Mouse (Mus musculus) heart, postnatal 4 days (tissue): ENCODE measurements at regions not wholly inside any gene's neighbourhood (a gene's known extent, or its start where the extent isn't known, plus 50 kb on each side); places are given as distances from the start of the nearest gene placed in this dataset.

Experiments
- DNase-seq: peaks from one replicate; pipeline ENCODE4 v3.0.0; 2021

- no peak for DNase-seq
These were observed 120.2 kb upstream of the Zfp648 start for GRCm38 (mm10) chr1:154080505-154081380.

GRCm38 (mm10) chr1:154086145-154086544 is 114.8 kb upstream of the Zfp648 start:
- DNase-seq: no peak

- DNase-seq: no peak
These were observed 111.2 kb upstream of the Zfp648 start for GRCm38 (mm10) chr1:154089815-154090214.

GRCm38 (mm10) chr1:154090521-154091490 is 110.2 kb upstream of the Zfp648 start:
- no peak for DNase-seq

- DNase-seq: no peak
These were observed 107.4 kb upstream of the Zfp648 start for GRCm38 (mm10) chr1:154093549-154093948.

- no peak for DNase-seq
These were observed 106.6 kb upstream of the Zfp648 start for GRCm38 (mm10) chr1:154094357-154094756.

- no peak for DNase-seq
These were observed 104.9 kb upstream of the Zfp648 start for GRCm38 (mm10) chr1:154096113-154096512.

GRCm38 (mm10) chr1:154096911-154097310 is 104.1 kb upstream of the Zfp648 start:
- no peak for DNase-seq

GRCm38 (mm10) chr1:154097656-154098055 is 103.3 kb upstream of the Zfp648 start:
- no peak for DNase-seq

- no peak for DNase-seq
These were observed 100.4 kb upstream of the Zfp648 start for GRCm38 (mm10) chr1:154100556-154100955.

- no peak for DNase-seq
These were observed 99.6 kb upstream of the Zfp648 start for GRCm38 (mm10) chr1:154101433-154101832.

GRCm38 (mm10) chr1:154102191-154102590 is 98.8 kb upstream of the Zfp648 start:
- no peak for DNase-seq

- peak; percentile 77 for DNase-seq
These were observed 98.0 kb upstream of the Zfp648 start for GRCm38 (mm10) chr1:154102871-154103596.

- DNase-seq: no peak
These were observed 97.4 kb upstream of the Zfp648 start for GRCm38 (mm10) chr1:154103597-154103923.

- DNase-seq: no peak
These were observed 96.9 kb upstream of the Zfp648 start for GRCm38 (mm10) chr1:154104006-154104600.

- no peak for DNase-seq
These were observed 96.2 kb upstream of the Zfp648 start for GRCm38 (mm10) chr1:154104779-154105178.

GRCm38 (mm10) chr1:154112500-154112899 is 88.5 kb upstream of the Zfp648 start:
- DNase-seq: no peak

GRCm38 (mm10) chr1:154113291-154114050 is 87.5 kb upstream of the Zfp648 start:
- DNase-seq: no peak

- no peak for DNase-seq
These were observed 84.7 kb upstream of the Zfp648 start for GRCm38 (mm10) chr1:154116188-154116710.

GRCm38 (mm10) chr1:154117346-154117687 is 83.7 kb upstream of the Zfp648 start:
- no peak for DNase-seq

GRCm38 (mm10) chr1:154117688-154118373 is 83.2 kb upstream of the Zfp648 start:
- peak; percentile 61 for DNase-seq
